Mouse (Mus musculus): Measurements from ENCODE around the gene Alas2.

Gene Alas2

GRCm38 (mm10) chrX:150547239-150547638 lies at the start of gene Alas2:
TSS of gene Alas2 (plus strand) at chrX:150547375.
- DNase-seq (ENCODE audit: low spot score): no peak

GRCm38 (mm10) chrX:150508696-150509095 lies 38.5 kb upstream of the Alas2 start:
- DNase-seq (ENCODE audit: low spot score): no peak

- no peak for DNase-seq (ENCODE audit: low spot score)
These were observed 36.5 kb upstream of the Alas2 start for GRCm38 (mm10) chrX:150510631-150511030.

- no peak for DNase-seq (ENCODE audit: low spot score)
These were observed 35.9 kb upstream of the Alas2 start for GRCm38 (mm10) chrX:150511274-150511673.

- DNase-seq (ENCODE audit: low spot score): no peak
These were observed 33.0 kb upstream of the Alas2 start for GRCm38 (mm10) chrX:150514127-150514526.

GRCm38 (mm10) chrX:150516015-150516414 lies 31.2 kb upstream of the Alas2 start:
- no peak for DNase-seq (ENCODE audit: low spot score)

GRCm38 (mm10) chrX:150516477-150516876 lies 30.7 kb upstream of the Alas2 start:
- DNase-seq (ENCODE audit: low spot score): no peak

GRCm38 (mm10) chrX:150540111-150540510 lies 7.1 kb upstream of the Alas2 start:
- no peak for DNase-seq (ENCODE audit: low spot score)

GRCm38 (mm10) chrX:150541684-150542083 lies 5.5 kb upstream of the Alas2 start:
- DNase-seq (ENCODE audit: low spot score): no peak

- no peak for DNase-seq (ENCODE audit: low spot score)
These were observed 2.5 kb downstream of the Alas2 start for GRCm38 (mm10) chrX:150549639-150550038.

- DNase-seq (ENCODE audit: low spot score): no peak
These were observed 4.8 kb downstream of the Alas2 start for GRCm38 (mm10) chrX:150551986-150552385.

GRCm38 (mm10) chrX:150554032-150554431 lies 6.9 kb downstream of the Alas2 start:
- DNase-seq (ENCODE audit: low spot score): no peak

GRCm38 (mm10) chrX:150564644-150565357 lies 17.6 kb downstream of the Alas2 start:
- no peak for DNase-seq (ENCODE audit: low spot score)

GRCm38 (mm10) chrX:150581921-150582320 lies 34.7 kb downstream of the Alas2 start:
- DNase-seq (ENCODE audit: low spot score): no peak

- DNase-seq (ENCODE audit: low spot score): no peak
These were observed 37.9 kb downstream of the Alas2 start for GRCm38 (mm10) chrX:150585116-150585515.

- DNase-seq (ENCODE audit: low spot score): peak; percentile 11
These were observed 41.0 kb downstream of the Alas2 start, which contains the start of gene Pfkfb1 for GRCm38 (mm10) chrX:150588023-150588764. TSS of gene Pfkfb1 (plus strand) at chrX:150588229.

- no peak for DNase-seq (ENCODE audit: low spot score)
These were observed 42.5 kb downstream of the Alas2 start, which contains the start of gene Apex2 for GRCm38 (mm10) chrX:150589696-150590095. TSS of gene Apex2 (minus strand) at chrX:150589868.

GRCm38 (mm10) chrX:150593266-150594035 lies 46.3 kb downstream of the Alas2 start:
- no peak for DNase-seq (ENCODE audit: low spot score)

- DNase-seq (ENCODE audit: low spot score): no peak
These were observed 47.0 kb downstream of the Alas2 start for GRCm38 (mm10) chrX:150594176-150594575.

GRCm38 (mm10) chrX:150595016-150595760 lies 48.0 kb downstream of the Alas2 start:
- DNase-seq (ENCODE audit: low spot score): no peak

- no peak for DNase-seq (ENCODE audit: low spot score)
These were observed 51.7 kb downstream of the Alas2 start for GRCm38 (mm10) chrX:150598882-150599281.

Measured in urinary bladder, postnatal 10 days (tissue).